ENCODE assay signal across 10 mouse cellular contexts in the genomic region with DNA sequence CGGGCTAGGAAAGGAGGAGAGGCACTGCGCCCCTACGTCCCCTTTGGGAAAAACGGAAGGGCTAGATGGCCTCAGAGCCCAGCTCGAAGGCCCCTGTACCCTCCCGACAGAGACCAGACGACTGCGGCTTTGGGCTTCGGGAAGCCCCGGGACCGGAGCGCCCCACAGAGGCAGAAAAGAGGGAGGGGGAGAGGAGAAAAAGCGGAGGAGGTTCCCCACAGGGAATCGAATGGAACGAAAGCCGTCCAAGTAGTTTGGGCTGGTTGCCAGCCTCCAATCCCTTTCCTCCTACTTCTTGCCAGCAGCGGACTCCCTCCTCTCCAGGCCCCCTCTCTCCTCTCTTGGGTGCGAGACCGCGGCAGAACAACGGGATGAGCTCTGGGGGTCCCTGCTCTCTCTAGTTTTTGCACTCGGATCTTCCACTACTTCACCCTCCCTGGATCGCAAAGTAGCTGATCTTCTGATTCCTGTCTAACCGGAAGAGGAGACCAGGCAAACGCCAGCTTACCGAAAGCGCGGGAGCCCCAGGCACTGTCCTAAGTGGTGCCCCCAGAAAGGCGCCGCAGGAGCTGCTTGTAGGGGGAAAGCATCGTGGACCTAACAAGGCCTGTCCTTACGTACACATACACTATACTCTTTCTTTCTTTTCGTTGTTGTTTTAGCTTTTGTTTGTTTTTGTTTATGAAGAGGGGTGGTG. TPM values are rescaled to one million over a fixed set of nuclear protein-coding genes. Genes with fewer than 3 reads are reported as not detected.
DNase-seq lines count a peak whose midpoint lies in the region; ATAC-seq lines count a peak whose summit lies in the region.
"Had no signal": no experiment of that assay in that cellular context is flagged by ENCODE, and none has a peak within 500 bp of the region (broad histone marks: within the 10 kb centered on the region; RNA-seq: fewer than 3 reads in every experiment).

No protein-coding gene starts in this region.

- H3K9ac ChIP-seq in lung, embryonic 16.5 days (ENCODE audit: low read length): no peak overlapping the region
- no peak overlapping the region for H3K9ac ChIP-seq in stomach, embryonic 15.5 days

- DNase-seq in cerebellum, postnatal 25 days: peak; percentile 26 to 32
- DNase-seq in cerebellum, adult 9-11 months: no peak
- no peak for DNase-seq in lung, postnatal 36 days
- DNase-seq in limb, embryonic 10.5 days (ENCODE audit: low spot score): peak; percentile 37
- no peak for DNase-seq in layer of hippocampus, postnatal 14 days (ENCODE audit: low spot score in 2 of 2)
- no peak for DNase-seq in left cerebral cortex, adult 8-10 months (ENCODE audit: low spot score in 2 of 2)

- no peaks in the 10 kb centered on the region for H3K36me3 ChIP-seq in lung, embryonic 16.5 days (ENCODE audit: control insufficient read depth, insufficient read depth, low read length)
- H3K36me3 ChIP-seq in limb, embryonic 10.5 days: no peaks in the 10 kb centered on the region
- no peaks in the 10 kb centered on the region for H3K36me3 ChIP-seq in stomach, embryonic 15.5 days

- H3K9me3 ChIP-seq in lung, embryonic 16.5 days (ENCODE audit: control insufficient read depth, low read length): no peaks in the 10 kb centered on the region
- H3K9me3 ChIP-seq in limb, embryonic 10.5 days (replicated peaks): no peaks in the 10 kb centered on the region
- H3K9me3 ChIP-seq in stomach, embryonic 15.5 days: no peaks in the 10 kb centered on the region

- no peaks in the 10 kb centered on the region for H3K4me1 ChIP-seq in lung, embryonic 16.5 days (replicated peaks; ENCODE audit: control insufficient read depth, insufficient read depth, low read length)
- peaks cover 3% of the 10 kb centered on the region; the same call in 1 of the 2 replicates for H3K4me1 ChIP-seq in limb, embryonic 10.5 days
- H3K4me1 ChIP-seq in stomach, embryonic 15.5 days: no peaks in the 10 kb centered on the region

- ATAC-seq in lung, embryonic 16.5 days (ENCODE audit: low read depth): no peak
- no peak for ATAC-seq in stomach, embryonic 15.5 days (ENCODE audit: insufficient read depth, low FRiP score, low read depth)

- H3K27ac ChIP-seq in lung, embryonic 16.5 days (ENCODE audit: low read length): no peak overlapping the region
- H3K27ac ChIP-seq in limb, embryonic 10.5 days: no peak overlapping the region
- H3K27ac ChIP-seq in stomach, embryonic 15.5 days: no peak overlapping the region

- peaks cover 60% of the 10 kb centered on the region for H3K27me3 ChIP-seq in lung, embryonic 16.5 days (ENCODE audit: control insufficient read depth, insufficient read depth, low read depth, low read length)
- peaks cover 91% of the 10 kb centered on the region for H3K27me3 ChIP-seq in limb, embryonic 10.5 days (ENCODE audit: low read depth, poor library complexity, severe bottlenecking)
- peaks cover 43% of the 10 kb centered on the region for H3K27me3 ChIP-seq in stomach, embryonic 15.5 days (replicated peaks)

- WGBS in lung, embryonic 16.5 days: 17% methylated on average over 31 of the region's 33 CpGs
- WGBS in limb, embryonic 10.5 days: 12% methylated on average over 32 of the region's 33 CpGs
- 13% methylated on average over 33 of the region's 33 CpGs for WGBS in stomach, embryonic 15.5 days

- H3K4me2 ChIP-seq in lung, embryonic 16.5 days (ENCODE audit: low read depth, low read length): peak overlapping the region; percentile 25; the same call in 1 of the 2 replicates
- peak overlapping the region; percentile 21; the same call in 1 of the 2 replicates for H3K4me2 ChIP-seq in stomach, embryonic 15.5 days

- peak overlapping the region; percentile 17 for H3K4me3 ChIP-seq in lung, embryonic 16.5 days (ENCODE audit: low read length)
- H3K4me3 ChIP-seq in limb, embryonic 10.5 days: peak overlapping the region; percentile 36
- 0 out of 2 replicates have a peak overlapping the region, but pooled peaks have one; percentile 14 for H3K4me3 ChIP-seq in stomach, embryonic 15.5 days (replicated peaks)
- H3K4me3 ChIP-seq: erythroblast, embryonic 14.5 days had no signal

RNA-seq across cellular contexts. Expression of a gene that starts 3.1 kb away (rescaled TPM):
- polyA plus RNA-seq in lung, embryonic 16.5 days (2015; fragmentation: Nextera tagmentation; extraction: Ambion mirVana): 0.11 TPM in 1 of 2 replicates, not detected in the other
- polyA plus RNA-seq in limb, embryonic 10.5 days (2016; fragmentation: Nextera tagmentation; extraction: Ambion mirVana): 6.7 and 11.4 TPM in 2 replicates
- polyA plus RNA-seq in stomach, embryonic 15.5 days (2015; fragmentation: Nextera tagmentation; extraction: Ambion mirVana): 0.05 TPM in 1 of 2 replicates, not detected in the other
- 1 to 10 TPM; 4.9 to 5.2 TPM for total RNA-seq in layer of hippocampus, postnatal 14 days (2021)
- total RNA-seq in left cerebral cortex, adult 8-10 months (2022): 1 to 10 TPM; 2.2 to 5.7 (median 3.5) TPM
- polyA plus RNA-seq: C2C12; erythroblast, embryonic 14.5 days had no signal

Comparison
In these comparisons a context has a peak if more than half of its experiments do, and no peak if none do; other contexts are left out.
1. DNase-seq: peak in cerebellum, postnatal 25 days (2 of 2) and limb, embryonic 10.5 days (single experiment); none in cerebellum, adult 9-11 months (single experiment), lung, postnatal 36 days (single experiment), layer of hippocampus, postnatal 14 days (0 of 2) and left cerebral cortex, adult 8-10 months (0 of 2).
2. Peak in every context shown above with its lines, with median percentiles within 50 percentile points of each other: H3K4me3 ChIP-seq.